Mouse (Mus musculus) leukemia stem cell, adult 10-12 weeks (primary cell): Measurements from ENCODE around the gene Olfr985. TPM values are rescaled to one million over a fixed set of nuclear protein-coding genes. Genes with fewer than 3 reads are reported as not detected.

Experiments used
- polyA plus RNA-seq: library from polyadenylated mRNA; stranded (reverse); fragments of >175 nt; gene quantifications from 2 replicates; pipeline ENCODE4 v1.2.3, GENCODE M21; 2012; ENCODE audit warnings: low replicate concordance

The Olfr985 gene
- polyA plus RNA-seq, result not detected in 2 replicates

DNA sequence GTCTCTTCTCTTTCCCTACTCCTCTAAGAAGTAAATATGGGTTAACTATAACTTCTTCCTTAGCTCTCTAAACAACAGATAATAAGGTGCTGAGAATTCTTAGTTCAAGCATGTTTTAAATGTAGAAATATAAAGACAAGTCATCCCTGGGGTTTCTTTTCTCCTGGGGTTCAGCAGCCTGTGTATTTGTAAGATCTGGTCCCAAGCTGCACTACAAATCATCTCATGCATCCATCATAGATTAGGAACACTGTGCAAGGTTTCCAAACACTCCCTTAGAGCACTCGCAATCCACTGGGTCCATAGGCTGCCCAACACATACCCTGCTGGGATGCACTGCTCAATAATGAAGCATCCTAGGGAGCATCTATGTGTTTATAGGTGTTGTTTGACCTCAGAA is at the start of gene Olfr985:
Olfr985 (minus strand) TSS at position 101 of the 400 bp plus-strand sequence.

DNA sequence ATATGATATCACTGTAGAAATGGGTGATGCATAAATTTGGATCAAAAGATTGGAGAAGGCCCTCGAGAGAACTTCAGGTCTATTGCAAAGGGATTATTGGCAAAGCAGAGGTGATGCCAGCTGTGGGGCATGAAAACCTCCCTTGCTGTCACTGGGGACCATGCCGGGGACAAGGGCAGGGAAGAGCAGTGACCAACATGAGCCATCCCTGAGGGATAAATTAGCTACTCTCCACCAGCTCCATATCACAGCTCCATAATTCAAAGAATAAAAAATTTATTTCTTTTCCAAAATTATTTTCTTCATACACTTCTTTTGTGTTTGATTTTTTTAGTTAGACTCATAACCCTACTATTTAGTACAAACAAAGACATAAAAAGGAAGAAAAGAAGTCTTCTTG is 15.9 kb downstream of the Olfr985 start, which contains the start of gene Olfr984:
Olfr984 (minus strand) TSS at position 101 of the 400 bp plus-strand sequence.

GRCm38 (mm10) chr9:40093495-40093894 is 36.5 kb downstream of the Olfr985 start, which contains the start of gene Olfr983:
Gene Olfr983 (minus strand): TSS chr9:40093595.

Other genes with a start within 250 kb of the Olfr985 start
- gene Olfr229, start 222.8 kb downstream of the Olfr985 start, polyA plus RNA-seq, result not detected in 2 replicates
- not detected in 2 replicates for gene Olfr974, start 192.7 kb downstream of the Olfr985 start, polyA plus RNA-seq
- gene Olfr975, start 178.1 kb downstream of the Olfr985 start, polyA plus RNA-seq, result not detected in 2 replicates
- not detected in 2 replicates for gene Olfr976, start 169.1 kb downstream of the Olfr985 start, polyA plus RNA-seq
- not detected in 2 replicates for gene Olfr978, start 138.1 kb downstream of the Olfr985 start, polyA plus RNA-seq
- 0.05 TPM in 1 of 2 replicates, not detected in the other for gene Olfr979, start 126.7 kb downstream of the Olfr985 start, polyA plus RNA-seq
- gene Olfr980, start 120.6 kb downstream of the Olfr985 start, polyA plus RNA-seq, result not detected in 2 replicates
- not detected in 2 replicates for gene Olfr981, start 108.7 kb downstream of the Olfr985 start, polyA plus RNA-seq
- not detected in 2 replicates for gene Olfr982, start 56.4 kb downstream of the Olfr985 start, polyA plus RNA-seq
- not detected in 2 replicates for gene Olfr983, start 36.6 kb downstream of the Olfr985 start, polyA plus RNA-seq
- gene Olfr984, start 16.0 kb downstream of the Olfr985 start, polyA plus RNA-seq, result not detected in 2 replicates
- gene Tmem225, start 17.9 kb upstream of the Olfr985 start, polyA plus RNA-seq, result not detected in 2 replicates
- gene Olfr986, start 50.7 kb upstream of the Olfr985 start, polyA plus RNA-seq, result not detected in 2 replicates
- 0.20 and 0.39 TPM in 2 replicates for gene Zfp202, start 62.1 kb upstream of the Olfr985 start, polyA plus RNA-seq
- not detected in 2 replicates for gene Scn3b, start 139.0 kb upstream of the Olfr985 start, polyA plus RNA-seq